Mouse (Mus musculus): ENCODE data around the gene Dennd1a.
A peak's percentile ranks its signal among the peaks of the same experiment; 100 is the strongest.

Gene Dennd1a

GRCm38 (mm10) chr2:38111655-38112351 lies 175.4 kb downstream of the Dennd1a start:
- peak; percentile 18 to 30 for DNase-seq (ENCODE audit: low spot score in 2 of 2)

- peak in 1 of 2 experiments; percentile 13 for DNase-seq (ENCODE audit: low spot score in 2 of 2)
These were observed 178.6 kb downstream of the Dennd1a start for GRCm38 (mm10) chr2:38108586-38108985.

- no peak for DNase-seq (ENCODE audit: low spot score in 2 of 2)
These were observed 184.5 kb downstream of the Dennd1a start for GRCm38 (mm10) chr2:38102674-38103073.

GRCm38 (mm10) chr2:38100289-38100688 lies 186.9 kb downstream of the Dennd1a start:
- DNase-seq (ENCODE audit: low spot score in 2 of 2): no peak

- DNase-seq (ENCODE audit: low spot score in 2 of 2): no peak
These were observed 187.9 kb downstream of the Dennd1a start for GRCm38 (mm10) chr2:38099120-38099773.

- DNase-seq (ENCODE audit: low spot score in 2 of 2): no peak
These were observed 189.7 kb downstream of the Dennd1a start for GRCm38 (mm10) chr2:38097469-38097868.

- DNase-seq (ENCODE audit: low spot score in 2 of 2): no peak
These were observed 190.9 kb downstream of the Dennd1a start for GRCm38 (mm10) chr2:38096328-38096727.

- DNase-seq (ENCODE audit: low spot score in 2 of 2): no peak
These were observed 192.6 kb downstream of the Dennd1a start for GRCm38 (mm10) chr2:38094380-38095163.

GRCm38 (mm10) chr2:38093968-38094367 lies 193.2 kb downstream of the Dennd1a start:
- no peak for DNase-seq (ENCODE audit: low spot score in 2 of 2)

GRCm38 (mm10) chr2:38093242-38093641 lies 193.9 kb downstream of the Dennd1a start:
- DNase-seq (ENCODE audit: low spot score in 2 of 2): no peak

GRCm38 (mm10) chr2:38088346-38088745 lies 198.8 kb downstream of the Dennd1a start:
- DNase-seq (ENCODE audit: low spot score in 2 of 2): no peak

- no peak for DNase-seq (ENCODE audit: low spot score in 2 of 2)
These were observed 202.1 kb downstream of the Dennd1a start for GRCm38 (mm10) chr2:38085058-38085457.

GRCm38 (mm10) chr2:38083251-38083650 lies 203.9 kb downstream of the Dennd1a start:
- no peak for DNase-seq (ENCODE audit: low spot score in 2 of 2)

- DNase-seq (ENCODE audit: low spot score in 2 of 2): no peak
These were observed 212.7 kb downstream of the Dennd1a start for GRCm38 (mm10) chr2:38074495-38074894.

GRCm38 (mm10) chr2:38072061-38072460 lies 215.1 kb downstream of the Dennd1a start:
- DNase-seq (ENCODE audit: low spot score in 2 of 2): no peak

GRCm38 (mm10) chr2:38068171-38068572 lies 219.0 kb downstream of the Dennd1a start:
- DNase-seq (ENCODE audit: low spot score in 2 of 2): no peak

GRCm38 (mm10) chr2:38065914-38066313 lies 221.3 kb downstream of the Dennd1a start:
- no peak for DNase-seq (ENCODE audit: low spot score in 2 of 2)

- DNase-seq (ENCODE audit: low spot score in 2 of 2): no peak
These were observed 222.9 kb downstream of the Dennd1a start for GRCm38 (mm10) chr2:38064266-38064665.

GRCm38 (mm10) chr2:38062156-38062555 lies 225.0 kb downstream of the Dennd1a start:
- DNase-seq (ENCODE audit: low spot score in 2 of 2): no peak

- DNase-seq (ENCODE audit: low spot score in 2 of 2): no peak
These were observed 225.7 kb downstream of the Dennd1a start for GRCm38 (mm10) chr2:38061474-38061873.

GRCm38 (mm10) chr2:38052440-38052839 lies 234.8 kb downstream of the Dennd1a start:
- no peak for DNase-seq (ENCODE audit: low spot score in 2 of 2)

- no peak for DNase-seq (ENCODE audit: low spot score in 2 of 2)
These were observed 235.6 kb downstream of the Dennd1a start for GRCm38 (mm10) chr2:38051485-38052085.
